Mouse (Mus musculus): ENCODE measurements at regions not wholly inside any gene's neighbourhood (a gene's known extent, or its start where the extent isn't known, plus 50 kb on each side); places are given as distances from the start of the nearest gene placed in this dataset.

GRCm38 (mm10) chr7:135346720-135347119 is 63.4 kb upstream of the Foxi2 start:
- Histone ChIP-seq H3K36me3 (replicated peaks in 1 of 2; ENCODE audit: control insufficient read depth in 1 of 2, insufficient read depth in 1 of 2, low read length in 1 of 2) (no peaks in the 10 kb centered on the region), H3K4me1 (ENCODE audit: control insufficient read depth in 1 of 2, insufficient read depth in 2 of 2) (no peaks in the 10 kb centered on the region), H3K4me3 (replicated peaks in 1 of 3; ENCODE audit: low read depth in 2 of 3, low read length in 2 of 3, poor library complexity in 1 of 3) (no peak overlapping the region), H3K79me2 (replicated peaks; ENCODE audit: control insufficient read depth, extremely low read depth, insufficient read depth, poor library complexity, severe bottlenecking) (no peaks in the 10 kb centered on the region), H3K27ac (ENCODE audit: insufficient read depth, low read depth) (no peak overlapping the region), H3K9me3 (replicated peaks; ENCODE audit: low read length) (no peaks in the 10 kb centered on the region), H3K4me2 (ENCODE audit: insufficient read depth, low read depth, poor library complexity, severe bottlenecking) (no peak overlapping the region), H3K27me3 (replicated peaks) (peaks cover 69% of the 10 kb centered on the region), H3K9ac (ENCODE audit: insufficient read depth, low read depth) (no peak overlapping the region)
- in situ Hi-C loops (cut with MboI; ENCODE audit: low pct_ligation_motif_present, low pct_unique_long_range_greater_than_20kb, low sequenced_read_pairs) = no loop called here
- TF ChIP-seq CTCF (conservative IDR thresholded peaks at IDR 0.05 in 1 of 2, IDR thresholded peaks at IDR 0.05 in 1 of 2; ENCODE audit: low read depth in 2 of 2, low read length in 2 of 2) (peak in 1 of 2 experiments; percentile 17; a peak in 1 of 4 replicates), UBTF (IDR thresholded peaks at IDR 0.05; ENCODE audit: low read depth, low read length) (no peak), USF1 (IDR thresholded peaks at IDR 0.05; ENCODE audit: low read depth, low read length) (no peak)
- dilution Hi-C loops (cut with MboI; ENCODE audit: extremely low pct_ligation_motif_present, extremely low pct_unique_long_range_greater_than_20kb, low sequenced_read_pairs) = no loop called here
- DNase-seq (ENCODE audit: extremely low read depth) = no peak

DNA sequence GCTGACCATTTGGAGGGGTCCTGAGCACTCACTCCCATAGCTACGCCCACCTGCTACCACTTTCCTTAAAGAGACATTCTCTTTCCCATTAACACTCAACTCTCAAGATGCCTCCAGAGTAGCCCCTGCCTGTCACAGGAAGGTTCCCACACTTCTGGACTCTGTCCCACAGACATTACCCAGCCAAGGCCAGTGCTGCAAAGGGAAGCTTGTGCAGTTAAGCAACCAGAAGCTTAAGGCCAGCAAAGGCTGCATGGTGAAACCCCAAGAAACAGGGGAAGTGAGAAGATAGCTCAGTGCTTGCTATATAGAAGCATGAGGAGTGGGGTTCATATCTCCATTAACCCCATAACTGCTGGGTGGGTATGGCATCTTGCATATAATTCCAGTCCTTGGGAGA is 52.3 kb upstream of the Foxi2 start:
- H3K27me3 ChIP-seq (replicated peaks) = peaks cover 73% of the 10 kb centered on the region
- no peaks in the 10 kb centered on the region for H3K9me3 ChIP-seq (replicated peaks; ENCODE audit: low read length)
- no peak overlapping the region for H3K4me2 ChIP-seq (ENCODE audit: insufficient read depth, low read depth, poor library complexity, severe bottlenecking)
- TF ChIP-seq BHLHE40 (IDR thresholded peaks at IDR 0.05; ENCODE audit: low read depth, low read length) (no peak), JUND (conservative IDR thresholded peaks at IDR 0.05; ENCODE audit: low read depth, low read length) (no peak), MAX (IDR thresholded peaks at IDR 0.05; ENCODE audit: low read length) (no peak), JUN (IDR thresholded peaks at IDR 0.05; ENCODE audit: insufficient read depth, low read depth, low read length) (no peak), KAT2A (IDR thresholded peaks at IDR 0.05; ENCODE audit: insufficient replicate concordance, low read length) (no peak), UBTF (IDR thresholded peaks at IDR 0.05; ENCODE audit: low read depth, low read length) (no peak), IRF4 (IDR thresholded peaks at IDR 0.05; ENCODE audit: low read depth, low read length) (no peak), POLR2A (IDR thresholded peaks at IDR 0.05; ENCODE audit: low read depth, low read length) (no peak), ZC3H11A (IDR thresholded peaks at IDR 0.05; ENCODE audit: low read depth, low read length) (no peak), ZKSCAN1 (IDR thresholded peaks at IDR 0.05; ENCODE audit: borderline replicate concordance, low read depth, low read length) (no peak), HCFC1 (IDR thresholded peaks at IDR 0.05; ENCODE audit: low read depth, low read length) (no peak), MXI1 (IDR thresholded peaks at IDR 0.05; ENCODE audit: low read depth, low read length) (no peak), EP300 (IDR thresholded peaks at IDR 0.05; ENCODE audit: low read length) (no peak), TBP (conservative IDR thresholded peaks at IDR 0.05; ENCODE audit: low read depth, low read length) (no peak), SIN3A (IDR thresholded peaks at IDR 0.05; ENCODE audit: low read length) (no peak), NRF1 (IDR thresholded peaks at IDR 0.05; ENCODE audit: low read depth, low read length) (no peak), CHD2 (IDR thresholded peaks at IDR 0.05; ENCODE audit: low read length) (no peak), SMC3 (IDR thresholded peaks at IDR 0.05; ENCODE audit: low read depth, low read length) (no peak)
- no peak overlapping the region for H3K9ac ChIP-seq (ENCODE audit: insufficient read depth, low read depth)
- no peak overlapping the region for H3K27ac ChIP-seq (ENCODE audit: insufficient read depth, low read depth)
- no peaks in the 10 kb centered on the region for H3K4me1 ChIP-seq (ENCODE audit: control insufficient read depth in 1 of 2, insufficient read depth in 2 of 2)
- H3K36me3 ChIP-seq (replicated peaks in 1 of 2; ENCODE audit: control insufficient read depth in 1 of 2, insufficient read depth in 1 of 2, low read length in 1 of 2) = no peaks in the 10 kb centered on the region
- in situ Hi-C loops (cut with MboI; ENCODE audit: low pct_ligation_motif_present, low pct_unique_long_range_greater_than_20kb, low sequenced_read_pairs) = no loop called here
- dilution Hi-C loops (cut with MboI; ENCODE audit: extremely low pct_ligation_motif_present, extremely low pct_unique_long_range_greater_than_20kb, low sequenced_read_pairs) = no loop called here
- no peak for DNase-seq (ENCODE audit: extremely low read depth)
- H3K79me2 ChIP-seq (replicated peaks; ENCODE audit: control insufficient read depth, extremely low read depth, insufficient read depth, poor library complexity, severe bottlenecking) = no peaks in the 10 kb centered on the region
- H3K4me3 ChIP-seq (replicated peaks in 1 of 3; ENCODE audit: low read depth in 2 of 3, low read length in 2 of 3, poor library complexity in 1 of 3) = no peak overlapping the region

All from CH12.LX (cell line).